Mouse (Mus musculus): Measurements from ENCODE around the gene Abcc12.

Gene Abcc12

GRCm38 (mm10) chr8:86526808-86527207 lies 53.7 kb downstream of the Abcc12 start:
- no peaks in the 10 kb centered on the region for H3K27me3 ChIP-seq (ENCODE audit: insufficient read depth, low read length)
- H3K9me3 ChIP-seq (ENCODE audit: low read length) = no peaks in the 10 kb centered on the region
- no peak overlapping the region for H3K4me3 ChIP-seq (replicated peaks; ENCODE audit: low read length)
- H3K36me3 ChIP-seq (ENCODE audit: insufficient read depth, low read length) = no peaks in the 10 kb centered on the region
- H3K4me1 ChIP-seq (replicated peaks; ENCODE audit: low read depth, low read length) = no peaks in the 10 kb centered on the region
- TF ChIP-seq NANOG (IDR thresholded peaks at IDR 0.05; ENCODE audit: borderline replicate concordance, low read length) = no peak
- TF ChIP-seq CTCF (conservative IDR thresholded peaks at IDR 0.05; ENCODE audit: low read length) = no peak
- TF ChIP-seq POU5F1 (IDR thresholded peaks at IDR 0.05; ENCODE audit: borderline replicate concordance, low read length) = no peak

GRCm38 (mm10) chr8:86514203-86514602 lies 66.3 kb downstream of the Abcc12 start:
- Histone ChIP-seq H3K9me3 (ENCODE audit: low read length) (no peaks in the 10 kb centered on the region), H3K27me3 (ENCODE audit: insufficient read depth, low read length) (no peaks in the 10 kb centered on the region; the same call in 1 of the 2 replicates), H3K4me3 (replicated peaks; ENCODE audit: low read length) (no peak overlapping the region), H3K36me3 (ENCODE audit: insufficient read depth, low read length) (no peaks in the 10 kb centered on the region), H3K4me1 (replicated peaks; ENCODE audit: low read depth, low read length) (no peaks in the 10 kb centered on the region)
- TF ChIP-seq CTCF (conservative IDR thresholded peaks at IDR 0.05; ENCODE audit: low read length) = no peak
- TF ChIP-seq POU5F1 (IDR thresholded peaks at IDR 0.05; ENCODE audit: borderline replicate concordance, low read length) = no peak
- TF ChIP-seq NANOG (IDR thresholded peaks at IDR 0.05; ENCODE audit: borderline replicate concordance, low read length) = no peak

GRCm38 (mm10) chr8:86512886-86513285 lies 67.6 kb downstream of the Abcc12 start:
- H3K27me3 ChIP-seq (ENCODE audit: insufficient read depth, low read length) = no peaks in the 10 kb centered on the region; the same call in 1 of the 2 replicates
- H3K36me3 ChIP-seq (ENCODE audit: insufficient read depth, low read length) = no peaks in the 10 kb centered on the region
- TF ChIP-seq POU5F1 (IDR thresholded peaks at IDR 0.05; ENCODE audit: borderline replicate concordance, low read length) (no peak), CTCF (conservative IDR thresholded peaks at IDR 0.05; ENCODE audit: low read length) (no peak), NANOG (IDR thresholded peaks at IDR 0.05; ENCODE audit: borderline replicate concordance, low read length) (no peak)
- H3K4me3 ChIP-seq (replicated peaks; ENCODE audit: low read length) = no peak overlapping the region
- no peaks in the 10 kb centered on the region for H3K4me1 ChIP-seq (replicated peaks; ENCODE audit: low read depth, low read length)
- no peaks in the 10 kb centered on the region for H3K9me3 ChIP-seq (ENCODE audit: low read length)

- H3K9me3 ChIP-seq (ENCODE audit: low read length) = no peaks in the 10 kb centered on the region
Measured at GRCm38 (mm10) chr8:86512131-86512792, 68.2 kb downstream of the Abcc12 start.

GRCm38 (mm10) chr8:86501341-86501740 lies 79.1 kb downstream of the Abcc12 start:
- H3K4me1 ChIP-seq (replicated peaks; ENCODE audit: low read depth, low read length) = no peaks in the 10 kb centered on the region
- no peak overlapping the region for H3K4me3 ChIP-seq (replicated peaks; ENCODE audit: low read length)
- H3K27me3 ChIP-seq (ENCODE audit: insufficient read depth, low read length) = no peaks in the 10 kb centered on the region
- no peaks in the 10 kb centered on the region for H3K36me3 ChIP-seq (ENCODE audit: insufficient read depth, low read length)
- peaks cover 9% of the 10 kb centered on the region for H3K9me3 ChIP-seq (ENCODE audit: low read length)
- TF ChIP-seq NANOG (IDR thresholded peaks at IDR 0.05; ENCODE audit: borderline replicate concordance, low read length) (no peak), CTCF (conservative IDR thresholded peaks at IDR 0.05; ENCODE audit: low read length) (no peak)

More at GRCm38 (mm10) chr8:86512131-86512792, 68.2 kb downstream of the Abcc12 start:
- Histone ChIP-seq H3K4me1 (replicated peaks; ENCODE audit: low read depth, low read length) (no peaks in the 10 kb centered on the region), H3K27me3 (ENCODE audit: insufficient read depth, low read length) (no peaks in the 10 kb centered on the region; the same call in 1 of the 2 replicates), H3K4me3 (replicated peaks; ENCODE audit: low read length) (no peak overlapping the region), H3K36me3 (ENCODE audit: insufficient read depth, low read length) (no peaks in the 10 kb centered on the region)
- TF ChIP-seq CTCF (conservative IDR thresholded peaks at IDR 0.05; ENCODE audit: low read length) = no peak
- TF ChIP-seq NANOG (IDR thresholded peaks at IDR 0.05; ENCODE audit: borderline replicate concordance, low read length) = no peak
- TF ChIP-seq POU5F1 (IDR thresholded peaks at IDR 0.05; ENCODE audit: borderline replicate concordance, low read length) = no peak

- Histone ChIP-seq H3K4me1 (replicated peaks; ENCODE audit: low read depth, low read length) (no peaks in the 10 kb centered on the region), H3K4me3 (replicated peaks; ENCODE audit: low read length) (no peak overlapping the region), H3K9me3 (ENCODE audit: low read length) (peaks cover 17% of the 10 kb centered on the region), H3K36me3 (ENCODE audit: insufficient read depth, low read length) (no peaks in the 10 kb centered on the region), H3K27me3 (ENCODE audit: insufficient read depth, low read length) (no peaks in the 10 kb centered on the region)
- TF ChIP-seq CTCF (conservative IDR thresholded peaks at IDR 0.05; ENCODE audit: low read length) (no peak), NANOG (IDR thresholded peaks at IDR 0.05; ENCODE audit: borderline replicate concordance, low read length) (no peak), POU5F1 (IDR thresholded peaks at IDR 0.05; ENCODE audit: borderline replicate concordance, low read length) (no peak)
Measured at GRCm38 (mm10) chr8:86495056-86495455, 85.4 kb downstream of the Abcc12 start.

GRCm38 (mm10) chr8:86493841-86494240 lies 86.6 kb downstream of the Abcc12 start:
- no peaks in the 10 kb centered on the region for H3K36me3 ChIP-seq (ENCODE audit: insufficient read depth, low read length)
- H3K4me3 ChIP-seq (replicated peaks; ENCODE audit: low read length) = no peak overlapping the region
- peaks cover 17% of the 10 kb centered on the region for H3K9me3 ChIP-seq (ENCODE audit: low read length)
- H3K27me3 ChIP-seq (ENCODE audit: insufficient read depth, low read length) = no peaks in the 10 kb centered on the region
- no peaks in the 10 kb centered on the region for H3K4me1 ChIP-seq (replicated peaks; ENCODE audit: low read depth, low read length)
- TF ChIP-seq NANOG (IDR thresholded peaks at IDR 0.05; ENCODE audit: borderline replicate concordance, low read length) = no peak
- no peak for TF ChIP-seq POU5F1 (IDR thresholded peaks at IDR 0.05; ENCODE audit: borderline replicate concordance, low read length)
- no peak for TF ChIP-seq CTCF (conservative IDR thresholded peaks at IDR 0.05; ENCODE audit: low read length)

GRCm38 (mm10) chr8:86485411-86485810 lies 95.1 kb downstream of the Abcc12 start:
- Histone ChIP-seq H3K4me3 (replicated peaks; ENCODE audit: low read length) (no peak overlapping the region), H3K9me3 (ENCODE audit: low read length) (no peaks in the 10 kb centered on the region)
- TF ChIP-seq NANOG (IDR thresholded peaks at IDR 0.05; ENCODE audit: borderline replicate concordance, low read length) (no peak), CTCF (conservative IDR thresholded peaks at IDR 0.05; ENCODE audit: low read length) (no peak), POU5F1 (IDR thresholded peaks at IDR 0.05; ENCODE audit: borderline replicate concordance, low read length) (no peak)

GRCm38 (mm10) chr8:86484244-86484643 lies 96.2 kb downstream of the Abcc12 start:
- no peaks in the 10 kb centered on the region for H3K27me3 ChIP-seq (ENCODE audit: insufficient read depth, low read length)
- no peak overlapping the region for H3K4me3 ChIP-seq (replicated peaks; ENCODE audit: low read length)
- TF ChIP-seq CTCF (conservative IDR thresholded peaks at IDR 0.05; ENCODE audit: low read length) (no peak), POU5F1 (IDR thresholded peaks at IDR 0.05; ENCODE audit: borderline replicate concordance, low read length) (no peak), NANOG (IDR thresholded peaks at IDR 0.05; ENCODE audit: borderline replicate concordance, low read length) (no peak)
- H3K4me1 ChIP-seq (replicated peaks; ENCODE audit: low read depth, low read length) = no peaks in the 10 kb centered on the region
- no peaks in the 10 kb centered on the region for H3K9me3 ChIP-seq (ENCODE audit: low read length)
- H3K36me3 ChIP-seq (ENCODE audit: insufficient read depth, low read length) = no peaks in the 10 kb centered on the region

More at GRCm38 (mm10) chr8:86485411-86485810, 95.1 kb downstream of the Abcc12 start:
- Histone ChIP-seq H3K27me3 (ENCODE audit: insufficient read depth, low read length) (no peaks in the 10 kb centered on the region), H3K4me1 (replicated peaks; ENCODE audit: low read depth, low read length) (no peaks in the 10 kb centered on the region), H3K36me3 (ENCODE audit: insufficient read depth, low read length) (no peaks in the 10 kb centered on the region)
